Mouse (Mus musculus) neutrophil, adult 5-6 weeks (primary cell): ENCODE data around the gene En1. TPM values are rescaled to one million over a fixed set of nuclear protein-coding genes. Genes with fewer than 3 reads are reported as not detected.

Experiments used
- ATAC-seq: fragments of 151-379, 151-347 bp; 2 replicates; pipeline ENCODE4 v1.8.0; 2017; ENCODE audit warnings: mild to moderate bottlenecking, moderate TSS enrichment; ENCODE audit not compliant: insufficient number of reproducible peaks, poor library complexity, low FRiP score, severe bottlenecking; ENCODE audit errors: extremely low read depth
- total RNA-seq: library from RNA; stranded (forward); fragments of 200-1000 nt; gene quantifications from 2 replicates; pipeline ENCODE4 v1.2.3, GENCODE M21; 2017

The En1 gene
- total RNA-seq, 1 experiment from 2014 or later, result not detected

DNA sequence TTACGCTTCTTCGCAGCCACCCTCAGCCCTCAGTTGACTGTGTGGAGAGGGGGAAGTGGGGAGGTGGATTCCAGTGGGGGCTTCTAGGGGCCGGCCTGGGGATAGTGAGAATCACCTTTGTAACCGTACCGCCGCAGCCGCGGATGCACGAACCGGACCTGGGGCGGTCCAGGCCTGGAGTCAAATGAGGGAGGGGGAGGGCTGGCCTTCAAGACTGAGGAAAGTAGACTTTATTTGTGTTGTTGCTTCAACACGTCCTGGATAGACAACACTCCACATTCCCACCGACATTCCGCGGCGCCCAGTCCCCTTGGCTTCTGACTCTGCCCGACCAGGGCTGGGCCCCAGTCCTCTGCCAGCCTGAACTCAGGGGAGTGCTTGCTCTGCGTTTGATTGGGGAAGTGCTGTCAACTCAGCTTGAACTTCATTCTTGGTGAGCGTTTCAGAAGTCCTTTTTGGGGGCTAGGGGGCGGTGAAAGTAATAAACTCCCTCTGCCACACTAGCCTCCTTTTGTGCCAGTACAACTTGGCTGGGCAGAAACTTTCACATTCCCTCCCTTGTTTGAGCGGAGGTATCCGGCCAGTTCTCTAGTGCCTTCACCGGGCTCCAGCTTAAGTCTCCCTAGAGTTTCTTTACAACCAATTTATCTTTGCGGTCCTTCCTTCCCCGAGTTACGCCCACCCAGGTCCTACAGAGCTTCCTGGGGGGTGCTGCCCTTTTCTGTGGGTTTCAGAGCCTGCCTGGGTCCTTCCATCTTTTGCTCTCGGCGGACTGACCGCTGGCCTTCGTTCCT lies 12.3 kb downstream of the En1 start:
- no peak for ATAC-seq

DNA sequence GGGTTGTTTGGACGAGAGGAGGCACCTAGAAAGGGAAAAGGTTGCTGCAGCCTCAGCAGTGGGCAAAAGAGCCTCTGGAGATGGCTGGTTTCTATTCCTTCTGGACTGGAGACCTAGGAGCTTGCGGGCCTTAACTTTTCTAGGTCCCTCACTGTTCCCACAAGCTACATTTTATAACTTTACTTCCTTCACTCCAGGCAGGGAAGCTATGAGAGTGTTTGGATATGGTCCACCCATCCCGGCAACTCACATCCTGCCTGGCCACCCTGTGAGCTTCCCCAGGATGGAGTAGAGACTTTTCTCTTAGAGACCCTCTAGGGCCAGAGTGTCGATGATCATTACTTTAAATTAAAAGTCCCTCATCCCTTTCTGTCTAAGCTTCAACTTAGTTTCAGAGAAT lies 13.3 kb downstream of the En1 start:
- ATAC-seq, result no peak

DNA sequence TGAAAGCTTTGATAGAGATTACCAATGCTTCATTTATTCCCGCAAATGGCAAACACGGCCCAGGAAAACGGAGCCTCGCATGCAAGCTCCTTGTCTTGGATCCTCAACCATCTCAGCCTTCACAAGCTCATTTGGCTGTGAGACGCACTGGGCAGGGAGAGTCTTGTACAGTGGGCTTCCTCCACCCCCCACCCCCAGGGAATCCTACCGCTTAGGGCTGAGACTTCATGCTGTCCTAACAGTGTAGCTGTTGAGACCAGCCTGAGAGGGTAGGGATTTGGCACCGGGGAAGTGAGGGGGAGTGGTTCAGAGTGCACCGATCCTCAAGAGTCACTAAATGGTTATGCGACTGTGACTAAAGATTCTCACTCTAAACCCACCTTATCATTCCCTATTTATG lies 13.7 kb downstream of the En1 start:
- ATAC-seq, result no peak

DNA sequence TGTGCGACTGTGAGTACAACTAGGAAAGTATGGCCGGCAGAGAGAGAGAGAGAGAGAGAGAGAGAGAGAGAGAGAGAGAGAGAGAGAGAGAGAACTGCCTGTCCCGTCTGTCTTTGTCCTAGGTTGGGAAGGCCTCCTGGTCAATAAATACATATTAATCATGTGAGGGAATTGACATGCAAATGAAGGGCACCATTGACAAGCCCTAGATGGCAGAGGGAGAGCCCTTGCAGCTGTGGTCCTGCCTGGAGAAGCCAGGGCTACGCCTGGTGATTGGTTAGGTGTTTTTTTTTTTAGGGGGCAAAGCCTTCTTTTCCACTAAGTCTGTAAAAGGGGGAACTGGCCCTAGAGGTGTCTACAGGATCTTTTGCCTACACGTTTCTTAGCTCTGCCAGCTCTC lies 19.2 kb downstream of the En1 start:
- no peak for ATAC-seq

DNA sequence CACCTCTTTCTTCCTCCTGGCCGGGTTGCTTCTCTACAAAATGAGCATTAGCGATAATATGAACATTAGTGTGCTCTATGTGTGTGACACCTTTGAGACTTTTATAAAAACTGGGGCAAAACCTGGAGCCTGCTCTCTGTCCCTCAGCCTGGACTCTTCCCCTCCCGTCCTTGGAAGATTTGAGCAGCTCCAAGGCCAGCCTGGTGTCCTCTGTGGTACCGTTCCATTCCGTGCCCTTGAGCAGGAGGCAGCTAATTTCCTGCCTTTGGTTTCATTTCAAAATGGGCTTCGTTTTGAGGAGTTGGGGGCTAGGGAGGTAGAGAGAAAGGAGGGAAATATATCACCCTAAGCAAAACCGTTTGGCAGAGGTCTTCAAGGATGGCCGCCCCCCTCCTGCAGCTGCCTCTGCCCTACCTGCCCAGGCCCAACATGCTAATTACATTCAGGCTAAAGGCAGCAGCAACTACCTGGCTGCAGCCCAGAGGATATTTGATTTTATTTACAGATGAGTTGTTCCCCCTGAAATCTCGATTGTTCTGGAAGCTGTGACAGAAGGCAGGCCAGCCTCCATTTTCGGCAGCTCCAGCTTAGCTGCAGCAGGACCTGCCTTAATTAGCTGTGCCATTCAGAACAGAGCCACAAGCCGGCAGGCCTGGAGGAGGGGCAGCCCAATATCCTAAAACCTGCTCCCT lies 24.9 kb downstream of the En1 start:
- ATAC-seq, result no peak

DNA sequence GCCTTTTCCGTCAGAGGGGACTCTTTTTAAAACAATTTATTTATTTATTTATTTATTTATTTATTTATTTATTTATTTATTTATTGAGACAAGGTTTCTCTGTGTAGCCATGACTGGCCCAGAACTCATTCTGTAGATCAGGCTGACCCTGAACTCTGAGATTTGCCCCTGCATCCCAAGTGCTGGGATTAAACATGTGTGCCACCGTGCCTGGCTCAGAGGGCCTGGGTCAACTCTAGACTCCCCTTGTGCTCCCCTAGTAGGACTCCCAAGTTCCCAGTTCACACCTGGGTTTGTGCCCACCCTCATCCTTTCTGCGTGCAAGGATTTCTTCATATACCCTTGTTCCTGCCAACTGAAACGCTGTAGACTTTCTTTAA lies 25.4 kb downstream of the En1 start:
- ATAC-seq, result no peak

DNA sequence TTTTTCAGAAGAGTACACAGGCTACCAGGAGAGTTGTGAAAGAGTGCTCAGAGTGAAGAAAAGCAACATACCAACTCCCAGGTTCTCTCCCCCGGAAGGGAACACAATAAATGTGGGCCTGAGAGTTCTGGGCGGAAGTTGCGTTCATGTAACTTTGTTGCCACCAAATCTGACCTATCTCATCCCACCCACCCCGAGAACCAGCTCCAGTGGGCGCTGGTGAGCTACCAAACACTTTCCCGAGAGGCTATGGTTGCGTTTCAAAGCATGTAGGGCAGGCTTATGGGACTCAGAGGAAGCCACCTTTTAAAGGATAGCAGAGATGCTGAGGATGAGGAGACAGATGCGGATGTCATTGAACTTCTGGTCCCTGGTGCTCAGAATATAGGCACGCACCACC lies 26.6 kb downstream of the En1 start:
- ATAC-seq, result no peak

DNA sequence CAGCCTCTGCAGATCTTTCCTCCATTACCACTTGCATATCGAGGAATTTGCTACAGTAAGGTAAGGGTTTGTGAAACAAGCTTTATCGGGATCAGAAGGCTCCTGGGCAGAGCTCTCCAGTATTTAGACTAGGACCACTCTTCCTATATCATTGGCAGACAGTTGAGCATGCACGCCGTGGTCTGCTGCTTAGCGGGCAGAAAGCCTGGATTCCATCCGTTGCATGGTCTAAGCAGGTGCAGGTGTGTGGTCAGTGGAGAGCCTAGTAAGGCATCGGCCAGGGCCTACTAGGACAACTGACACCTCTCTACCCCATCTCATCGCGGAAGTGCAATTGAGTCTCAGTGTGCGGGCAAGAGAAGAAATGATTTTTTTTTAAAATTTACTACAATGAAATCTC lies 41.2 kb downstream of the En1 start:
- no peak for ATAC-seq

DNA sequence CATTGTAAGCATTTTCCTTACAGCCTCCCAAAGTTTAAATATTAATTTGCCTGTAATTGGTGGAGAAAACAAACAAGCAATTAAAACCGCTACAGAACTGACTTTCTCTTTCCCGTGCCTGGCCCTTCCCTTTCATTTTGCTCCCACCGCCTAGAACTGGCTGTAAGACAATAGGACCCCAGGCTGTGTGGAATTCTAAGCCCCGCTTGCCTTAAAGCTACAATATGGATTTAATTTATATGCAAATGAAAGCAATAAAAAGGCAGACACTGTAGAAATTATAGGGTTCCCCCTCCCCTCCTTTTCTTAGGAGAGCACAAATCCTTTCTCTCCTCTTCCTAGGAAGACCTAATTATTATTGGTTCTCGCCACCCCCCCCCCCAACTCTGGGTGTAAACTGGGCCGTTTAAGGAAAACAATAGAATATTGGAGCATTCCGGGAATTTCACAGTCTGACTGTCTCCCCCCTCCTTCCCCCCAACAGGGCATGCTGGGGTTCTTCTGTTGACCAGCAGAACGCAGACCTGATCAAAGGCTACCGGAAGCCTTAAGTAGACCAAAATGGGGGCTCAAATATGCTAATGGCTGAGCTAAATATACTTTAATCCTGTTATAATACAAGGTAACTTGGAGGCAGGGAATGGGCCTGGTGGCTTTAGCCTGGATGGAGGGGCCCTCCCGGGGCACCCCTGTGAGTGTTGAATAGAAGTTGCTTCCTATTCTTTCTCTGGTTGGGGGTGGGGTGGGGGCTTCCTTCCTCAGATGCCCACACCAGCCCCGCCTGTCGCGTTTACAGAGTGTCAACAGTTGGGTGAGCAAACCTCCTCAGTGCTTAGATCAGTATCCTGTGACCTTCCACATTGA lies 41.9 kb downstream of the En1 start:
- no peak for ATAC-seq

DNA sequence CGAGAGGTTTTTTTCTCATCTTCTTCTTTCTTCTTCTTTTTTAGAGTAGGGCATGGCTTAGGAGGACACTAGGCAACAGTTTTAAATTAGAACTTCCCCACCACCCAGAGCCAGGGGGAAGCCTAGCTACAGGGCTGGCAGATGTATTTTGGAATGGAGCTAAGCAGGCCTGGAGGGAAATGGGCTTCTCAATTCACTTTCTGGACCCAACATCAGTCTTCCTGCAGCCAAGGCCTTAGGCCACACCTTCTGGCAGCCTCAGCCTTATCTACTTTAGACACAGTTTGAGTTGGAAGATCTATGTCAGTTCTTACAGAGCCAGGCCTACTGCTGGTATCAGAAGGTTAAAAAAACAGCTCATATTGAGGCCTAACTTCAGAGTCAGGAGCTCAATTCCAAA lies 42.5 kb downstream of the En1 start:
- ATAC-seq, result no peak

DNA sequence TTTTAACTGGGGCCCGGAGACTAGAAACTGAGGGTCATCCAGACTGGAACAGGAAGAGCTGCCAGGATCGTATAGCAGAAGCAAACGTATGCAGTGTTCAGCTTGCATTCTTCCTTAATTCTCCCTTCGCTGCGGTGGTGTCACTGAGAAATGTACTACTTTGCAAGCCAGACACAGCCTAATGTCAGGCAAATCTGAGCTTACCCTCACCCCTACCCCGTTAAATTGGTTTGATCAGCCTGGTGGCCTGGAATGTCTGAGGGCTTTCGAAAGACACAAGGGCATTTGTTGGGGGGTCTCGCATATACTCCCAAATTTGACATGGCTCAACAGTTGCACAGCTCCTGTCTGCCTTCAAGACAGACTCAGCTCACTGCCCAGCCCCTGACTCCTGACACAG lies 47.9 kb downstream of the En1 start:
- ATAC-seq, result no peak

DNA sequence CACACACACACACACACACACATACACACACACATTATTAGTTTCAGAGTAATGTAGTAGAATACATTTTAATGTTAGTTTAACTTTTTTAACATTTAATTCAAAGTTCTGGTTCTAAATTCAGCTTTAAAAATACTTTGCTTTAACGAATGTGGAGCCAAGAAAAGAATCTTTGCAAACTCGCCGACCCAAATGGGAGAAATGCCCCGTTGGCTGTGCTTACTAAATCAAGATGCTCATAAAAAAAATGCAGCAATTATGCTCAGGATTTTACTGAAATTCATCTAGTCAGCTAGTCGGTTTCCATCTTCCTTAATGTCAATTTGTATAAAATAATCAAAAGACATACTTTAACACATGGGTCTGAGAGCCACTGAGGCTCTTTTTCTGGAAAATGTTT lies 49.8 kb downstream of the En1 start:
- no peak for ATAC-seq

DNA sequence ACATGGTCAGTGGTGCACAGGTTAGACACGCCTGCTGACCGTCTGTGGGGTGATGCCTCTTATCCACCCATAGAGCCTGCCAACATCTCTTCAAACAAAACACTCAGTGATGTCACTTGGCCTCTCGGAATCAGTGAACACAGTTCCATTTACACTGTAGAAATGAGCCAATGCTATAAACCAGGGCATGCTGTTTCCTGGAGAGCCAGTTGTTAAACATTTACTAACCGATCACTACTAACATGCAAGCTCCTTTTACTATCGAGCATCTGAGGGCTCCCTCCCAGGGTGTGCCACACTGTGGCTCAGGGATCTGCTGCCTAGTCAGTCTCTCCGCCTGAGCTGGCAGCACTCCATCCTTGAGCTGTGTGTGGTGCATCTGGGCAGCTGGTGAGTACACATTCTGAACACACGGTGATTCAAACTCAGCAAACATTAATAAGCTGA lies 52.8 kb downstream of the En1 start:
- ATAC-seq, result no peak

Other genes starting within 250 kb of the En1 start
- not detected in 2 replicates for gene Marco, start 97.4 kb upstream of the En1 start, total RNA-seq